In genomic region chrX:12129230-12129629, GRCm38 (mm10) we compare ENCODE assay signal across 8 mouse cellular contexts. TPM values are rescaled to one million over a fixed set of nuclear protein-coding genes. Genes with fewer than 3 reads are reported as not detected.
DNase-seq lines count a peak whose midpoint lies in the region; ATAC-seq lines count a peak whose summit lies in the region.

No protein-coding gene starts in this region.

- no peaks in the 10 kb centered on the region for H3K9me3 ChIP-seq in forebrain, embryonic 15.5 days
- H3K9me3 ChIP-seq in hindbrain, embryonic 11.5 days (ENCODE audit: control insufficient read depth, low read length): no peaks in the 10 kb centered on the region
- H3K9me3 ChIP-seq in limb, embryonic 12.5 days: no peaks in the 10 kb centered on the region
- H3K9me3 ChIP-seq in midbrain, embryonic 14.5 days (ENCODE audit: control insufficient read depth, low read length): no peaks in the 10 kb centered on the region

- peaks cover 35% of the 10 kb centered on the region; the same call in 1 of the 2 replicates for H3K27me3 ChIP-seq in forebrain, embryonic 15.5 days
- peaks cover 72% of the 10 kb centered on the region for H3K27me3 ChIP-seq in hindbrain, embryonic 11.5 days (ENCODE audit: control insufficient read depth, insufficient read depth, low read length)
- peaks cover 97% of the 10 kb centered on the region for H3K27me3 ChIP-seq in limb, embryonic 12.5 days
- H3K27me3 ChIP-seq in midbrain, embryonic 14.5 days (ENCODE audit: control insufficient read depth, insufficient read depth, low read length): peaks cover 19% of the 10 kb centered on the region

- peak overlapping the region; percentile 63 for H3K4me2 ChIP-seq in forebrain, embryonic 15.5 days (replicated peaks)
- peak overlapping the region; percentile 63 for H3K4me2 ChIP-seq in hindbrain, embryonic 11.5 days (replicated peaks; ENCODE audit: low read depth, low read length)
- H3K4me2 ChIP-seq in limb, embryonic 12.5 days: peak overlapping the region; percentile 65
- peak overlapping the region; percentile 61 for H3K4me2 ChIP-seq in midbrain, embryonic 14.5 days (ENCODE audit: low read length)

- peak overlapping the region; percentile 65 for H3K4me3 ChIP-seq in forebrain, embryonic 15.5 days
- no peak overlapping the region for H3K4me3 ChIP-seq in hindbrain, embryonic 11.5 days (ENCODE audit: low read depth, low read length)
- peak overlapping the region; percentile 57 for H3K4me3 ChIP-seq in limb, embryonic 12.5 days (replicated peaks)
- no peak overlapping the region for H3K4me3 ChIP-seq in midbrain, embryonic 14.5 days (replicated peaks; ENCODE audit: low read depth, low read length)

- H3K9ac ChIP-seq in forebrain, embryonic 15.5 days (replicated peaks): no peak overlapping the region
- H3K9ac ChIP-seq in hindbrain, embryonic 11.5 days (ENCODE audit: low read depth, low read length): peak overlapping the region; percentile 31; the same call in 1 of the 2 replicates
- 0 out of 2 replicates have a peak overlapping the region, but pooled peaks have one; percentile 34 for H3K9ac ChIP-seq in limb, embryonic 12.5 days (replicated peaks)
- no peak overlapping the region for H3K9ac ChIP-seq in midbrain, embryonic 14.5 days (replicated peaks; ENCODE audit: low read length)

- ATAC-seq in frontal cortex, adult (ENCODE audit: low TSS enrichment): peak; percentile 39
- ATAC-seq in forebrain, embryonic 15.5 days (replicated peaks): 0 out of 2 replicates have a peak, but pooled peaks have one; percentile 17
- ATAC-seq in hindbrain, embryonic 11.5 days (ENCODE audit: low FRiP score): no peak
- ATAC-seq in limb, embryonic 12.5 days (ENCODE audit: insufficient number of reproducible peaks, insufficient read depth, low FRiP score, low TSS enrichment, low read depth): no peak
- ATAC-seq in midbrain, embryonic 14.5 days (ENCODE audit: low FRiP score, low TSS enrichment): 0 out of 2 replicates have a peak, but pooled peaks have one; percentile 25

- peaks cover 38% of the 10 kb centered on the region for H3K4me1 ChIP-seq in forebrain, embryonic 15.5 days
- H3K4me1 ChIP-seq in hindbrain, embryonic 11.5 days (replicated peaks; ENCODE audit: control insufficient read depth, insufficient read depth, low read length): peaks cover 5% of the 10 kb centered on the region; the same call in 1 of the 2 replicates
- H3K4me1 ChIP-seq in limb, embryonic 12.5 days (replicated peaks): peaks cover 72% of the 10 kb centered on the region
- H3K4me1 ChIP-seq in midbrain, embryonic 14.5 days (ENCODE audit: control insufficient read depth, insufficient read depth, low read length): peaks cover 12% of the 10 kb centered on the region; the same call in 1 of the 2 replicates

- DNase-seq in frontal cortex, postnatal 25 days (ENCODE audit: low spot score in 2 of 2): no peak
- DNase-seq in R1 (ENCODE audit: low read depth, low spot score): peak; percentile 9
- peak; percentile 39 for DNase-seq in hindbrain, embryonic 11.5 days (ENCODE audit: low spot score)
- DNase-seq in midbrain, embryonic 14.5 days: peak; percentile 73
- no peak for DNase-seq in testis, postnatal 10 days (ENCODE audit: low spot score)

- 0 out of 2 replicates have a peak overlapping the region, but pooled peaks have one; percentile 1 for H3K27ac ChIP-seq in forebrain, embryonic 15.5 days (replicated peaks)
- H3K27ac ChIP-seq in hindbrain, embryonic 11.5 days (ENCODE audit: low read depth, low read length): no peak overlapping the region
- H3K27ac ChIP-seq in limb, embryonic 12.5 days: peak overlapping the region; percentile 94
- H3K27ac ChIP-seq in midbrain, embryonic 14.5 days (replicated peaks; ENCODE audit: low read depth, low read length): no peak overlapping the region

- no peaks in the 10 kb centered on the region for H3K36me3 ChIP-seq in forebrain, embryonic 15.5 days
- H3K36me3 ChIP-seq in hindbrain, embryonic 11.5 days (ENCODE audit: control insufficient read depth, insufficient read depth, low read length): no peaks in the 10 kb centered on the region
- H3K36me3 ChIP-seq in limb, embryonic 12.5 days: no peaks in the 10 kb centered on the region
- H3K36me3 ChIP-seq in midbrain, embryonic 14.5 days (ENCODE audit: control insufficient read depth, insufficient read depth, low read length): no peaks in the 10 kb centered on the region

- 9% methylated on average over 24 of the region's 24 CpGs for WGBS in forebrain, embryonic 15.5 days
- WGBS in hindbrain, embryonic 11.5 days: 3% methylated on average over 24 of the region's 24 CpGs
- WGBS in limb, embryonic 12.5 days: 3% methylated on average over 24 of the region's 24 CpGs
- WGBS in midbrain, embryonic 14.5 days: 5% methylated on average over 24 of the region's 24 CpGs

RNA-seq across cellular contexts. Expression of gene Bcor, which starts 30.9 kb away (rescaled TPM):
- polyA plus RNA-seq in forebrain, embryonic 15.5 days (2015; fragmentation: Nextera tagmentation; extraction: Ambion mirVana): 18.6 and 18.8 TPM in 2 replicates
- polyA plus RNA-seq in hindbrain, embryonic 11.5 days (2014; fragmentation: Nextera tagmentation; extraction: Ambion mirVana): 23.1 and 24.6 TPM in 2 replicates
- 25.6 and 30.5 TPM in 2 replicates for polyA plus RNA-seq in limb, embryonic 12.5 days (2016; fragmentation: Nextera tagmentation; extraction: Ambion mirVana)
- 20.8 and 26.6 TPM in 2 replicates for polyA plus RNA-seq in midbrain, embryonic 14.5 days (2014; fragmentation: Nextera tagmentation; extraction: Ambion mirVana)

Comparison
In these comparisons a context has a peak if more than half of its experiments do, and no peak if none do; other contexts are left out.
1. ATAC-seq: peak in frontal cortex, adult (single experiment), forebrain, embryonic 15.5 days (single experiment) and midbrain, embryonic 14.5 days (single experiment); none in hindbrain, embryonic 11.5 days (single experiment) and limb, embryonic 12.5 days (single experiment).
2. DNase-seq: peak in R1 (single experiment), hindbrain, embryonic 11.5 days (single experiment) and midbrain, embryonic 14.5 days (single experiment); none in frontal cortex, postnatal 25 days (0 of 2) and testis, postnatal 10 days (single experiment).
3. H3K27ac ChIP-seq: peak in forebrain, embryonic 15.5 days (single experiment) and limb, embryonic 12.5 days (single experiment); none in hindbrain, embryonic 11.5 days (single experiment) and midbrain, embryonic 14.5 days (single experiment).
4. H3K4me3 ChIP-seq: peak in forebrain, embryonic 15.5 days (single experiment) and limb, embryonic 12.5 days (single experiment); none in hindbrain, embryonic 11.5 days (single experiment) and midbrain, embryonic 14.5 days (single experiment).
5. H3K9ac ChIP-seq: peak in hindbrain, embryonic 11.5 days (single experiment) and limb, embryonic 12.5 days (single experiment); none in forebrain, embryonic 15.5 days (single experiment) and midbrain, embryonic 14.5 days (single experiment).
6. Peak in every context shown above with its lines, with median percentiles within 50 percentile points of each other: H3K4me2 ChIP-seq.